8 mouse cellular contexts compared by ENCODE assay signal in genomic region chr14:55824481-55825215, GRCm38 (mm10). TPM values are rescaled to one million over a fixed set of nuclear protein-coding genes. Genes with fewer than 3 reads are reported as not detected.
DNase-seq lines count a peak whose midpoint lies in the region; ATAC-seq and TF ChIP-seq lines count a peak whose summit lies in the region.

No protein-coding gene starts in this region.

- no peaks in the 10 kb centered on the region for H3K36me3 ChIP-seq in heart, adult 2 months (ENCODE audit: control insufficient read depth, insufficient read depth, low read length)
- H3K36me3 ChIP-seq in kidney, embryonic 16.5 days (ENCODE audit: insufficient read depth, low read length) = no peaks in the 10 kb centered on the region

- no peaks in the 10 kb centered on the region for H3K79me2 ChIP-seq in heart, adult 2 months (replicated peaks; ENCODE audit: control insufficient read depth, insufficient read depth, low read length)

- intact Hi-C loops in heart, postnatal 25 days (cut with DNase I) = loop anchor here (1.0 kb wide), 1 partner anchor 41 kb away; no protein-coding TSS in a partner anchor
- intact Hi-C loops in heart, adult 2 months (cut with DNase I) = no loop called here

- TF ChIP-seq CTCF in heart, adult 2 months (IDR thresholded peaks at IDR 0.05) = no peak

- peak overlapping the region; percentile 83 for H3K4me2 ChIP-seq in kidney, embryonic 16.5 days (replicated peaks; ENCODE audit: low read depth, low read length)

- peak overlapping the region; percentile 76 for H3K27ac ChIP-seq in heart, adult 2 months
- H3K27ac ChIP-seq in kidney, embryonic 16.5 days (ENCODE audit: low read length) = peak overlapping the region; percentile 98

- peak overlapping the region; percentile 67 for H3K4me3 ChIP-seq in heart, adult 2 months
- peak overlapping the region; percentile 53 for H3K4me3 ChIP-seq in kidney, embryonic 16.5 days (ENCODE audit: low read length)

- no peaks in the 10 kb centered on the region for H3K9me3 ChIP-seq in kidney, embryonic 16.5 days (ENCODE audit: low read length)

- TF ChIP-seq POLR2A in heart, adult 2 months (IDR thresholded peaks at IDR 0.05; ENCODE audit: insufficient read depth, low read depth, low read length) = no peak

- H3K9ac ChIP-seq in heart, adult 2 months (ENCODE audit: low read depth, low read length) = peak overlapping the region; percentile 84
- H3K9ac ChIP-seq in kidney, embryonic 16.5 days (replicated peaks; ENCODE audit: low read length) = peak overlapping the region; percentile 75

- ATAC-seq in kidney, embryonic 16.5 days (ENCODE audit: low FRiP score, low TSS enrichment) = peak; percentile 7; the same call in 1 of the 2 replicates

- peak; percentile 97 for DNase-seq in heart, adult 11 months
- DNase-seq in heart, postnatal 25 days (ENCODE audit: low spot score) = no peak
- DNase-seq in embryo, embryonic 11 days = peak; percentile 83
- peak; percentile 53 to 55 for DNase-seq in heart, adult 2 months
- DNase-seq in lung, postnatal 36 days = peak; percentile 66
- peak; percentile 21 for DNase-seq in testis, postnatal 14 days (ENCODE audit: low spot score)
- no peak for DNase-seq in right cerebral cortex, postnatal 25 days

- TF ChIP-seq EP300 in heart, adult 2 months (IDR thresholded peaks at IDR 0.05; ENCODE audit: insufficient read depth, low read depth, low read length) = no peak

- WGBS in heart, adult 2 months = 9% methylated on average over 32 of the region's 32 CpGs
- 1% methylated on average over 32 of the region's 32 CpGs for WGBS in kidney, embryonic 16.5 days

- H3K4me1 ChIP-seq in heart, adult 2 months (ENCODE audit: control insufficient read depth, insufficient read depth, low read length) = peaks cover 3% of the 10 kb centered on the region
- peaks cover 42% of the 10 kb centered on the region for H3K4me1 ChIP-seq in kidney, embryonic 16.5 days (ENCODE audit: insufficient read depth, low read length)

- H3K27me3 ChIP-seq in heart, adult 2 months (ENCODE audit: control insufficient read depth, insufficient read depth, low read length) = no peaks in the 10 kb centered on the region
- no peaks in the 10 kb centered on the region for H3K27me3 ChIP-seq in kidney, embryonic 16.5 days (ENCODE audit: insufficient read depth, low read length)

RNA-seq across cellular contexts. Expression of gene Nfatc4, which starts 1.7 kb away (rescaled TPM):
- 1 to 10 TPM; 3.9 to 5.5 TPM for total RNA-seq in heart, postnatal 25 days (2021)
- total RNA-seq in heart, adult 2 months (2021) = 1 to 10 TPM; 3.6 to 5.1 TPM
- 6.0 and 7.3 TPM in 2 replicates for polyA plus RNA-seq in heart, adult 2 months (2012; rRNA removed)
- polyA plus RNA-seq in kidney, embryonic 16.5 days (2015; fragmentation: Nextera tagmentation; extraction: Ambion mirVana) = 38.2 and 38.7 TPM in 2 replicates

RNA-seq across cellular contexts. Expression of gene Nynrin, which starts 29.2 kb away (rescaled TPM):
- 1 to 10 TPM; 8.2 to 9.7 TPM for total RNA-seq in heart, postnatal 25 days (2021)
- 1 to 10 TPM; 6.2 to 6.8 TPM for total RNA-seq in heart, adult 2 months (2021)
- polyA plus RNA-seq in heart, adult 2 months (2012; rRNA removed) = 3.5 and 3.8 TPM in 2 replicates
- 22.5 and 25.1 TPM in 2 replicates for polyA plus RNA-seq in kidney, embryonic 16.5 days (2015; fragmentation: Nextera tagmentation; extraction: Ambion mirVana)

RNA-seq across cellular contexts. Expression of gene Ripk3, which starts 36.0 kb away (rescaled TPM):
- 1 to 10 TPM; 2.3 to 3.4 TPM for total RNA-seq in heart, postnatal 25 days (2021)
- 1 to 10 TPM; 2.2 to 2.4 TPM for total RNA-seq in heart, adult 2 months (2021)
- 3.5 and 4.1 TPM in 2 replicates for polyA plus RNA-seq in heart, adult 2 months (2012; rRNA removed)
- 39.3 and 43.4 TPM in 2 replicates for polyA plus RNA-seq in kidney, embryonic 16.5 days (2015; fragmentation: Nextera tagmentation; extraction: Ambion mirVana)

RNA-seq across cellular contexts. Expression of gene Adcy4, which starts 40.8 kb away (rescaled TPM):
- 10 to 100 TPM; 18.2 to 23.8 TPM for total RNA-seq in heart, postnatal 25 days (2021)
- total RNA-seq in heart, adult 2 months (2021) = 10 to 100 TPM; 16.1 to 20.3 TPM
- 36.5 and 40.0 TPM in 2 replicates for polyA plus RNA-seq in heart, adult 2 months (2012; rRNA removed)
- polyA plus RNA-seq in kidney, embryonic 16.5 days (2015; fragmentation: Nextera tagmentation; extraction: Ambion mirVana) = 16.7 and 19.7 TPM in 2 replicates

RNA-seq across cellular contexts. Expression of gene Ltb4r1, which starts 58.9 kb away (rescaled TPM):
- total RNA-seq in heart, postnatal 25 days (2021) = under 1 TPM in 1 of 2 experiments, not detected in 1; 0.18 TPM
- under 1 TPM; 0.34 to 0.36 TPM for total RNA-seq in heart, adult 2 months (2021)
- polyA plus RNA-seq in heart, adult 2 months (2012; rRNA removed) = 0.76 TPM in 2 replicates
- polyA plus RNA-seq in kidney, embryonic 16.5 days (2015; fragmentation: Nextera tagmentation; extraction: Ambion mirVana) = 0.54 and 0.92 TPM in 2 replicates

Comparison
In these comparisons a context has a peak if more than half of its experiments do, and no peak if none do; other contexts are left out.
1. DNase-seq: peak in heart, adult 11 months (single experiment), embryo, embryonic 11 days (single experiment), heart, adult 2 months (2 of 2), lung, postnatal 36 days (single experiment) and testis, postnatal 14 days (single experiment); none in heart, postnatal 25 days (single experiment) and right cerebral cortex, postnatal 25 days (single experiment).